Mouse (Mus musculus) lung, adult 18-20 months (tissue): Measurements from ENCODE around the gene Mylk3.

ENCODE experiments used
- DNase-seq, 2 experiments: peaks; one replicate each; pipeline ENCODE4 v3.0.0; 2022; ENCODE audit warnings: mixed read lengths in 2 of 2

Gene Mylk3

DNA sequence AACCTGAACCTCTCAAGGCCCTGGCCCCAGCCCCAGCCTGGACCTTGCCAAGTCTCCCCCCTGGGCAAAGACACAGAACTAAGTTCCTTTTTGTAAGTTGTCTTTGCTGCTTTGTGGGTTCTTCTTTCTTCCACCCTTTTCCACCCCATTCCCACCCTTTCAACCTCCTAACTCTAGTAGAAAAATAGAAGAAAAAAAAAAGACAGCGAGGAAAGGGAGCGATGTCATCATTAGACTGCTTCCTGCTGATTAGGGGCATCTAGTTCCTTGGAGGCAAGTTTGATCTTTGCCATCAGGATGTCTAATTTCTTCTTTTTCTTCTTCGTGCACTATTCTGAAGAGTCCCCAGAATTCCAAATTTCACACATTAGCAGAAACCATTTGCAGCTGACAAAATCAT, 73.1 kb downstream of the Mylk3 start:
- no peak for DNase-seq

DNA sequence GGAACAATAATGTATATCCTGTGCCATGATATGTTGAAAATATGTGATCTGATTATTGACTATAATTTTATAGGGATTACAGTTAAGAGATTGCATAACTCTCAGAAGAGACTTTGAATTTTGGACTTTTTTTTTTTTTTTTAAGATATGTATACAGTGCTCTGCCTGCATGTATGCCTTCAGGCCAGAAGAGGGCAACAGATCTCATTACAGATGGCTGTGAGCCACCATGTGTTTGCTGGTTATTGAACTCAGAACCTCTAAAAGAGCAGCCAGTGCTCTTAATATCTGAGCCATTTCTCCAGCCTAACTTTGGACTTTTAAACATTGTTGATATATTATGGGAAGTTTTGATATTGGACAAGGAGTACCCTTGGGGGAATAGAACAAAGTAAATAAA, 74.4 kb downstream of the Mylk3 start:
- DNase-seq: peak; percentile 12 to 42

DNA sequence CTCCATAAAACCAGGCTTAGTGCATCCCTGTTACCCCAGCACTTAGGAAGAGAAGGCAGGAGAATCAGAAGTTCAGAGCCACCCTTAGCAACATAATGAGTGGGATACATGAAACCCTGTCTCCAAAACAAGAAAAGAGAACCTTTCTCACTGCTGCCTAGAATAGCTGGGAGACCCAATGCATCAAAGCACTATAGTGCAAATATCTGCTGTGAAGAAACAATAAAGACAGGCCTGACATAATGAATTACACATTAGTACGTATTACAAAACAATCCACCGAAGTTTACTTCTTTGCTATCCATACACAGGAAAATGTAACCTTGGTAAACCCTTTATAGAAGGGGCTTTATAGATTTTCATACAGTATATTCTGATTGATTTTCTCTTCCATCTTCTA, 77.6 kb downstream of the Mylk3 start:
- DNase-seq: no peak

DNA sequence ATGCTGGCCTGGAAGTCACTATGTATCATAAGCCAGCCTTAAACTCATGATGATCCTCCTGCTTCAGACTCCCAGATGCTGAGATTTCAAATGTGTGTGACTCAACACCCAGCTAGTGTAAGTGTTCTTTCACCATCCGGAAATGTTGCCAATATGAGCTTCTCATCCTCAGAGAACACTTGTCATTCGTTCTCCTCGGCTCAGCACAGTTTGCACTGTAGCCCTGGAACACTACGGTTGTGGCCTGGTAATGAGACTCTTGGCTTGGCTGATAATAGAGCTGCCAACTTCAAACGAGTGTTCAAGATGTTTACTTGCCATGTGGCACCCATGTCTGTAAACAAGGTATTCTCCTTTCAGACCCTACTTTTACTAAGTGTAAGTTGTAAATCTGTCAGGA, 82.6 kb downstream of the Mylk3 start:
- peak; percentile 54 to 71 for DNase-seq

DNA sequence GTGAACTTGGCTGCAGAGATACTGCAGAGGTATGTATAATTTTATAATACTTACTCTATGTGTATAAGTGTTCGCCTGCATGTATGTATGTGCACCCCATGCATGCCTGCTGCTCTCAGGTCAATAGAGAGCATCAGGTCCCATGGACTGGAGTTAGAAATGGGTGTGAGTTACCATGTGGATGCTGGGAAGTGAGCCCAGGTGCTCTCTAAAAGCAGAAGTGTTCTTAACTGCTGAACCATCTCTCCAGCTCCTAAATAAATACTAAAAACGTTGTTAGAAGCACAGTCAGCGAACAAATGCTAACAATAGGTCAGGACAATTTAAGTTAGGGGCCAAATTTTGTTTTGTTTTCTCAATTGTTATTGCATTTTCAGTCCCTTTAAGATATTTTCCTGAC, 83.2 kb downstream of the Mylk3 start:
- DNase-seq: peak; percentile 50 to 54

DNA sequence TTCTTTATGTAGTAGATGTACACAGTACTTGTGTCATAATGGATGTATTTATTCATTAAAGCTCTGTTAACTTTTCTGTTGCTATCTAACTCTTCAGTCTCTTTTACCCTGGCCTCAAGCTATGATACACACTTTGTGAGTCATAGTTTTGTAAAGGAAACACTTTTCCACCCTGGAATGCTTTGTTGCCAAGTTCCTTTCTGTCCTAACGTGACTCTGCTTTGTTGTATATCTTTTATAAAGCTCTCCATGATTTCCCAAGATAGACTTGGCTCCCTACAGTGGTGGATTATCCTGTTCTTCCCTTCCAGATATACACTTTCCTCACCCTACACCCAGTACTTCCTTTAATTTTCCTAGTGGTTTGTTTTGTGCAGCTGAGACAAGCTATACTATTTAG, 84.2 kb downstream of the Mylk3 start:
- DNase-seq: no peak

DNA sequence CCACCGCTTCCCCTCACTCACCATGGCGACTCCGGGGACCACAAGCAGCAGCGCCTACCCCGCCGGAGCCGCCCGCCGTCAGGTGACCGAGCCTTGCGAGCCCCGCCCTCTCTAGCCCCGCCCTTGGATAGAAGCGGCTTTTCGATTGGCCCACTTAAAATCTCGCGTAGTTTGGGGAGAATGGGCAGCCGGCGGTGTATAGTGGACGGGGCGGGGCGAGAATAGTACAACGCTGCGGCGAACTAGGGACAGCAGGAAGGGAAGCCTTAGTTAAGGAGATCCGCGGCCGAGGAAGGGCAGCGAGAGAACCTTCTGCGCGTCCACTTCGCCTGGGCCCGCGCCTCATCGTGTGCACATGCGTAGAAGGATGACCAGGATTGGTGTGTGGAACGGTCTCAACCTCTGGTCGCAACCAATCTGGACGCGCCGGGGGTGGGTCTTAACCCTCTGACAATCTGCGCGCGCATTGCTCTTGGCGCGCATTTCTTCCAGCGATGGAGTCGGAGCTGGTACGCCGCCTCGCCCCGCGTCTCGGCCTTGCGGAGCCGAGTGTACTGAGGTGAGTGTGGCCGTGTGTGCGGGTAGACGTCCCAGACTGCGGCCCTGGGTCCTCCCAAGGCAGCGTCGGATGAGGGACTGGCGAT, 86.6 kb downstream of the Mylk3 start, which contains the start of the genes Orc6 and Vps35:
Gene Orc6 (plus strand): TSS at position 199 of the 644 bp plus-strand sequence.
Gene Vps35 (minus strand): TSS at position 369 of the 644 bp plus-strand sequence.
- peak; percentile 95 to 97 for DNase-seq

DNA sequence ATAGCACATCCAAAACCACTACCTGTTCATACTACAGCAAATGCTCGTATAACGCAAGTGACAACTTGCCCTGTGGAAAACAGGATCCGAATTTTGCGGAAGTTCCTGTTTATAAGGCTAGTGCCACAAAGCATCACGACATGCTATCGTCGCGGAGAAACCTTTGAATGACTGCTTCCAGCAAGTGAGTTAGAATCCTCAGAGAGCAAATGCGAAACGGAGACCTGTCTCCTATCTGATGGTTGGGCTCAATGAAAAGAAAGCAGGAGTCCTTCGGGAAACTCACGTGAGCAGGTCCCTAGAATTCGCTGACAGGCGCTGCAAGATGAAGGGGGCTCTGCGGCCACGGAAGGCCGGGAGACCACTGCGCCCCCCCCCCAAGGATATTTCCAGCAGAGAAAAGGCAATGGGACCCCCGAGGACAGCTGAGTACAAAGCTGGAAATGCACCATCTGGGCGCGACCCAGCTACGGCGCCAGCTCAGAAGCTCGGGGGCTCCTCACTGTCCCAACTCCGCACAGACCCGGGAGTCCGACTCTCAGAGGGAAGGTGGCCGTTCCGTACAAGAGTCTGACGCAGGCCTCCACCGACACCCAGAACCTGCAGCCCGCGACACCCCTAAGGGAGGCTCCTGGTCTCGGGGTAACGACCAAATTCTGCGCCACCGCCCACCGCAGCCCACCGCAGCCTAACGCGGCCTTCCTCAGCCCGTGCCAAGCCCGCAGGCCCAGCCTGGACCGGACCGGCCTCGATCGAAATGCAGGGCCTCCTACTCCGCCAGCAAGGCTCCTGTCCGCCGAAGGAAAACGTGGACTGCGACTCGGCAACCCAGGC, 87.3 kb downstream of the Mylk3 start:
- peak; percentile 12 to 19 for DNase-seq

DNA sequence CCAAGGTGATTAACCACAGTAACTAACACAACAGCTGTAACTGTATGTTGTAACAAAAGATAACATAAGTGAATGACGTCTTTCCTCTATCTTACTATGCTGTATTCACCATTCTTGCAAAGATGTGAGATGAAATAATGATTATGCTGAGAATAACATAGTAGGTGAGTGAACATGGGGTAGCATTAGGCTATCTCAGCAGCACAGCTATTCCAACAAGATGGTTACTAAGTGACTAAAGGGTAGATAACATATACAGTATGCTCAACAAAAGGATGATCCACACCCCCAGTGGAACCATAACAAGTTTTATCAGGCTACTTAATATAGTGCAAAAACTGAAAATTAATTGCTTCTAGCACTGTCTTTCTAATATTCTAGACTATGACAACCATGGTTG, 99.3 kb downstream of the Mylk3 start:
- no peak for DNase-seq
